Mouse (Mus musculus) liver, adult (tissue): ENCODE data around the gene Tas1r3.

Experiments
- GATA4 ChIP-seq: IDR thresholded peaks from 2 replicates; pipeline ENCODE4 v1.6.1; 2014; ENCODE audit warnings: mild to moderate bottlenecking, low read length; ENCODE audit not compliant: insufficient replicate concordance

Tas1r3 gene

DNA sequence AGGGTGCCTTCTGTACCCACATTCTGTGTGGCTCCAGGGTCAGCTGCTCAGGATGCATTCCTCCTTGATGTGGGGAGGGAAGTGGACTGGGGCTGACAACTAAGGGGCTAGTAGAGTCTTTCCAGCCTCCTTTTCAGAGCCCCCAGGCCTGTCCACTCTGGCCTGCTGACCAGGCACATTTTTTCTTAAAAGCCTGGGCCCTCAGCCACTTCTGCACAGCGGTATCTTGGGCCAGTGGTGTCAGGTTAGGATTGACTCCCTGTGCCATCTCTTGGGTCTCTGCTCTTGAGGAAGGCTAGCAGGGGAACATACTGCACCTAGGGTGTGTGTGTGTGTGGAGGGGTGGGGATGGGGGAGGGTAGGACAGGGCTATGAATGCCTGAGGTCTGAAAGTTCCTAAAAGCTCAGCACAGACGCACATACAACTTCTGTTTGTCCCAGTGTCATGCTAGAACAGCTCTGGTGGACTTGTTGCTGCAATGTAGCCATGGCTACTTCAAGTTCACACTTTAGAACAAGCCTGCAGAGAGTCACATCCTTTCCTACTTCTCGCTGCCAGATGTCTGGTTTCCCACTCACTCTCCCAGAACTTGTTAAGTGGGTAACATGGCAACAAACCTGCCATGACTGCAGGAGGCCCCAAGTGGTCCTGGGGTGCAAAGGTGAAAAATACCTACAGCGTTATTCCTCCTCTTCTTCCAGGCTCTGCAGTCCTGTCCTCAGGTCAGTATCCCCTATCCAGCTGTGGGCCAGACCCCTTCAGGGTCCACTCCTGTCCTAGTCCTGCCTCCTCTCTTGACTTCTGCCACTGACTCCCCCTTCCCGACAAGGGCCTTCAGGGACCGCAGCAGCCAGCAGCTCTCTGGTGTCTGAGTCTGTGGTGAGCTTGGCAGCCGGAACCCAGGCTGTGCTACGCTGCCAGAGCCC is 22.8 kb downstream of the Tas1r3 start:
- TF ChIP-seq GATA4: no peak

DNA sequence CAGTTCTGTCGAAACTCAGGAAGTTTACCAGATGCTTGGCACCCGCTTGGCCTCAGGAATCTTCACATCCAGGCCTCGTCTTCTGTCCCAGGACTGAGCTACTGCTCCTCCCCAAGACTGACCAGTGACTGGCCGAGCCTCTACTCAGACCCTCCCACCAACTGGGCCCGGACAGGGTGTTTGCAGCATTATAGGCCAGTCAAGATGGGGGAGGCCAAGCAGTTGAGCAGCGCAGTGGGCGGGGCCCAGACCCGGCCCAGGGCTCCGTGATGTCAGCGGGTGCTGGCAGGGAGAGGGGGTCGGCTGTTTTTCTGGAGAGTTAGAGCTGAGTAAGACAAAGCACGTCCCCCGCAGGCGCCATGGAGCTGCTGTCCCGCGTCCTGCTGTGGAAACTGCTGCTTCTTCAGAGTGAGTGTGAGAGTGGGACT is 23.7 kb downstream of the Tas1r3 start, which contains the start of gene Mxra8:
Gene Mxra8, plus strand, starts transcription at position 198 of the 428 bp plus-strand sequence.
- peak; percentile 8; the same call in 1 of the 2 replicates for TF ChIP-seq GATA4

DNA sequence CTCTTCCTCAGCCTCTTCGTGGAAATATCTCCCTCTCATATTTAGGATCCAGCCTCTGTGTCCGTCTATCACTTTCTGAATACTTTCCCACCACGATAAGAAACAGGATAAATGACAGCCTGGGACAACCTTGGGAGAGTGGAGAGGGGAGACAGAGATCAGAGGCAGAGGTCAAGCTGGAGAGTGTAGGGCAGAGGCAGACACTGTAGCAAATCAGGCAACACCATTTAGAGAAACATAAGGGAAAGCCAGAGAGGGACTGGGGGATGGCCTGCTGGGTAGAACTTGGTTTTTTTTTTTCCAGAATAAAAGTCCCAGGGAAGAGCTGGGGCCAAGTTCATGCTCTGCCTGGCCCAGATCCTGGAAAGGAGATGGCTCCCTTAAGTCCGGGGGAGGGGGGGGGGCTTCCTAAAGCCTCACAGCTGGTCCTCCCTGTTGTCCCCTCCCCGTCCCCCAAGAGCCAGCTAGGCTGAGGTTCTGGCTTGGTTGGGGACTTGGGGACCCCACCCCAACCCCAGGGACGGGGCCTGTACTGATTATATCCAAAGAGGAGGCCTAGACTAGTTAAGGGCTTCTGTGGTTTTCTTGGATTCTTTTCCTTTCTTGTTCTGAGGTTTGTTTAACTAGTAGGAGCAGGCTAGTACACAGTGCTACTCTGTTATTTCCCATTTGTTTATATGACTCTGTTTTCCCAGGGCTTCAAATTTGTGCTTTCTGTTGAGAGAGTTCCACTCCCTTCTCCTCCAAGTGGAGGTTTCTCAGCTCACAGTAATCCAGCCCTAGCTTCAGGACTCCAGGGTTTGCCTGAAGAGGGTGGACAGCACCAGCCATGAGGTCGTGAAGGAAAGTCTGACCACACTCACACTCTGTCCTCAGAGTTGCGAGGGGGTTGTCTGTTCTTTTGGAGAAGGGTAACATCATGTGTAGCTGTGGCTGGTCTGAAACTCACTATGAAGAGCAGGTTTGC is 24.7 kb downstream of the Tas1r3 start:
- TF ChIP-seq GATA4: no peak

DNA sequence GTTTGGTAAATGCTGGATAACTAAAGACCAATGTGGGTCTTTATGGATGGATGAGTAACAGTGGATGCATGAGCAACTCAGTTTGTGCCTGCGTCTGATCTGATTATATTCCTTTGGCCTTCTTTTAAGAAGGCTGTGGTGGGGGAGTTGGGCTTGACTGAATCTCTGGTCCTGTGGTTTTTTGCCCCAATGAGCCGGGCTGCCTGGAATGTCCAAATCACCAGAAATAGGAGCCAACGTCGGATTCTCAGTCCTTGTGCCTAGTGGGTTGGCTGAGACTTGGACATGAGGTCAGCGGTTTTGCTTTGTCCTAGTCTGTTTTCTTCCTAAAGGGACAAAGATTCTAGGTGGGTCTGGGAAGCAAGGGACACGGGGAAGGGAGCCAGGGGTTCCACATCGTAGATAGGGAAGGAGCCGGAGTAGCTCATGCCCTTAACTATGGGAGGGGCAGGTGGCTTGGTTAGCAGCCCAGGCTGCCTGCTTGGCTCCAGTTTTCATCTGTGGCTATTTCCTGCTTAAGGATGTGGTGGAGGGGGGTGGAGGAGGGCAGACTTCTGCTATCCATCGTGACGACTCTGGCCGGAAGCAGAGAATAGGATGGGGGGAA is 25.7 kb downstream of the Tas1r3 start:
- TF ChIP-seq GATA4: peak; percentile 38; the same call in 1 of the 2 replicates

DNA sequence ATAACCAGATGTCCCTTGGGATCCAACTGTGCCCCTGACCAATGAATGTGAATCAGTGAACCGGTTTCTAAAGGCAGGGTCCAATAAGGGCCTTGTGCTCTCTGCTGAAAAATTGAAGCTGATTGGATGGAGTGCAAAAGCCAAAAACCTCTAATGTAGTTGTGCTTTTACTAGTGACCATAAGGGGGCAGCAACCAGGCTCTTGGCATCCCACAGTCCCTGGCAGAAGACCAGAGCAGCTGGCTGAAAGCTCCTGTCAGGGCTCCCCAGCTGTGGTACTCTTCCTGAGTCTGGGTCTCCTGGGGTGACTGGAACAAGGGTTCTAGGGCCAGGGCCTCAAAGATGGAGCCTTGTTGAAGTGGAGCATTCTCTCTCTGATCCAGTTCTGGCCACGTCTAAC is 29.3 kb downstream of the Tas1r3 start:
- 0 out of 2 replicates have a peak, but pooled peaks have one; percentile 39 for TF ChIP-seq GATA4

DNA sequence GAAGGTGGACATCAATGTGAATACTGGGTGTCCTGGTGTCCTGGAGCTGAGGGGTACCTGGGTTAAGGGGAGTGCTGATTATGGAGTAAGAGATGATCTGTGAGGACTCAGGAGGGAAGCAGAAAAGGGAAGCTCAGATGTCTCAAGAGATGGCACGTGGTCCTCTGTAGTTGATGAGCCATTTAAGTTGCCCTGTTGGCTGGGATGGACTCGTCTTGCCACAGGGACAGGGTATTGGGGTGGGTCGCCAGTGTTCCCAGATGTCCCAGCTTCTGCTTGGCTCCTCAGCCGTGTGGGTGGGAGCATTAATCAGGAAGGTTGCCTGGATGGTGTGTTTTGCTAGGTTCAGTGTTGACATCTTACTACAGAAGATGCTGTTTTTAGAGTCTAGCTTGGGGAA is 29.9 kb downstream of the Tas1r3 start:
- no peak for TF ChIP-seq GATA4

DNA sequence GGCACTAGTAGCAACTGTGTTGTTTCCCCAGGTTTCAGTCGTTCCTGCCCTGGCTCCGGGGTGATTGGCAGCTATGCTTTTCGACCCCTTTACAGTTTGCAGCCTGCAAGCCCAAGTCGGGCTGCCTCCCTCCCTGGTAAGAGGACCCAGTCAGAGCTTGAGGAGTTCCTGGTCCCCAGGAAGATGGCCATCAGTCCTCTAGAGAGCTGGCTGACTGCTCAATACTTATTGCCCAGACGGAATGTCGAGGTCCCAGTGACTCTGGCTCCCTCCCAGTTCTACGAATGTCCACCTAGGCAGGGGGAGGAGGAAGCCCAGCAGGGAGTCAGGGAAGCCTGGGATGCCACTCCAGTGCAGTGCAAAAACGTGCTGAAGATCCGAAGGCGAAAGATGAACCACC is 30.8 kb downstream of the Tas1r3 start:
- TF ChIP-seq GATA4: no peak

DNA sequence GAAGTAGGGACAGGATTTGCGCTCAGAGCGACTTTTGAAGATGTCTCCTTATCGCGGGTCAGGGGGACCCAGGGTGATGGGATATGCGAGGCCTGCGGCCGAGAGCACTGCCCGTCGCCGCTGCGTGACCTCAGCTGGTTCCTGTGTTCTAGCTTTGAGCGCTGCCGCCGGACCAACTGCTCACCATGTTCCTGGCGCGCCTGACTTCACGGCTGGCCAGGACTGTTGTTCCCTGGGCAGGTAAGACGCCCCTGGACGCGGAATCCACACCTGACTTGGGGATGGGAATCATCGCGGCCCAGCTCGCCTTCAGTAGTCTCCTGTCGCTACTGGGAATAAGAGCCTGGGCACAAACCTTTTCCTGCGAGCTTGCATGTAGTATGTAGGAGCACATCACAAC is 31.3 kb downstream of the Tas1r3 start:
- TF ChIP-seq GATA4: no peak

DNA sequence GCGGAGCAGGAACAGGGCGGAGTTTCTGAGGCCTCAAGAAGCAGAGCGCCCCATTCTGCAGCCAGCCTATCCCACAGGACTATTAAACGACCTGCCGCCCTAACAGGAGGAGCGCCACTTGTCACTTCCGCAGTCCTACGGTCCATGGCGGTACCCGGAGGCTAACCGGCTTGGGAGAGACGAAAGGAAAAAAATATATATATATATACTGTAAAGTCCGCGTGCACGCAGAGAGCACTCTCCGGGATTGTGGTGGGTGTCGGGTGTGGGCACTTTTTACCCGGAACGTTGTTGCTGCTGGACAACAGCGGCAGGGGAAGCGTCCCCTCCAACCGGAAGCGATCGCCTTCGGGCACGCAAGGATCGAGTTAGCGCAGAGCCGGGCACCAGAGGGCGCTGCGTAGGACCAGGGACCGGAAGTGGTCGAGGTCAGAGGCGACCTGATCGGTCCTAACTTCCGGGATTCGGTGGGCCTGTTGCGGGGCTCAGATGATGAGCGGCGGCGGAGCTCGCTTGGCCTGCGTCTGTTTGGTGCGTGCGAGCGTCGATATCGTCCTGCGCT is 31.9 kb downstream of the Tas1r3 start, which contains the start of gene Aurkaip1:
Gene Aurkaip1, plus strand, starts transcription at position 68 of the 562 bp plus-strand sequence.
- peak; percentile 44; the same call in 1 of the 2 replicates for TF ChIP-seq GATA4

DNA sequence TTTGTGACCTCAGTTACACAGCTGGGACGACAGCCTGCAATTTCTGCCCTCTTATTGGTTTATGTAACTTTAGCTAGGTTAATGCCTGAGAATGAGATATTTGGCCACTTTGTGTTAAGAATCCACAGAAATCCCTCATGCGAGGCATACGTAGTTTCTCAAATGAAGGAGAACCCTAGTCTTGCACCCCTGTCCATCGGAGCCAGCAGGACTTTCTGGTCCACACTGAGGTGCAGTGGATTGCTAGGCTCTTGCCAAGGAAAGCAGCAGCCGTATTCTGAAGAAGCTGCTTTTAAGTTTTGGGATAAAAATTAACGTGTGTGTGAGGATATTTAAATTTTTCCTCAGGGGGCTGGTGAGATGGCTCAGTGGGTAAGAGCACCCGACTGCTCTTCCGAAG is 32.6 kb downstream of the Tas1r3 start:
- no peak for TF ChIP-seq GATA4

DNA sequence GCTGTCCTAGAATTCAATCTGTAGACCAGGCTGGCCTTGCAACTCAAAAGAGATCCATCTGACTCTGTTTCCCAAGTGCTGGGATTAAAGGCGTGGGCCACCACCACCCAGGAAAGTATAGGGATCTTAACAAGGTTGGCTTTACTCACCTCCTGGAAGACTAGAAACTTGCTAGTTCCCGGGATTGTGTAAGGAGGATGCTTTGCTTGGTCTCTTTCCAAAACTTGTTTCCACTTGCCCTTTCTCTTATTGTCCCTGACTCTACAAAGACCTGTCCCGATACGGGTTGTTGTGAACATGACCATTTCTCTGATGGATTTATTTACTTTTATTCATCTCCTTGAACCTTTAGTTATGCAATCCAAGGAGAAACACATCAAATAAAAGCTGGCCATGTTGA is 33.3 kb downstream of the Tas1r3 start:
- TF ChIP-seq GATA4: no peak

DNA sequence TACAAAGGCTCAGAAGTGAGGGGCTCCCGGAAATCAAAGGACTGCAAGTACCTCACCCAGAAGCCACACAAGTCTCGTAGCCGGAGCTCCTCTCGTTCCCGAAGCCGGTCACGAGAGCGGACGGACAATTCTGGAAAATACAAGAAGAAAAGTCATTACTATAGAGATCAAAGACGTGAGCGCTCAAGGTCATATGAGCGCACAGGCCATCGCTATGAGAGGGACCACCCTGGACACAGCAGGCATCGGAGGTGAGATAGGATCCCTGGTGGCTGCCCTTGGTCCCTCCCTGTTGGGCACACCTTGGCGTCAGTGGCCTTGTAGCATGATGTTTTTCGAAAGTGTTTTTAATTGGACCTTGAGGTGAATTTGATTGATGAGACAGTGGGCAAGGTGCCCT is 39.7 kb downstream of the Tas1r3 start:
- TF ChIP-seq GATA4: no peak

DNA sequence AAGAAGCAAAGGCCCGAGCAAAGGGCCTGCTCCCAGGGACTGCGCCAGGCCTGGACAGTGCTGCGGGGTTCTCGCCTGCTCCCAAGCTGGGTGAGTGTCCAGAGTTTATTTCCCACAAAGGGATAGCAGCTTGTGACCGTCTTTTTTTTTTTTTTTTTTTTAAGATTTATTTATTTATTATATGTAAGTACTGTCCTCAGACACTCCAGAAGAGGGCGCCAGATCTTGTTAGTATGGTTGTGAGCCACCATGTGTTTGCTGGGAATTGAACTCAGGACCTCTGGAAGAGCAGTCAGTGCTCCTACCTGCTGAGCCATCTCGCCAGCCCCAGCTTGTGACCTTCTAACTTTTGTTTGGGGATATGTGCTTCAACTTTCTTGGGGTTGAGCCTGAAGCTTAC is 42.1 kb downstream of the Tas1r3 start:
- no peak for TF ChIP-seq GATA4

DNA sequence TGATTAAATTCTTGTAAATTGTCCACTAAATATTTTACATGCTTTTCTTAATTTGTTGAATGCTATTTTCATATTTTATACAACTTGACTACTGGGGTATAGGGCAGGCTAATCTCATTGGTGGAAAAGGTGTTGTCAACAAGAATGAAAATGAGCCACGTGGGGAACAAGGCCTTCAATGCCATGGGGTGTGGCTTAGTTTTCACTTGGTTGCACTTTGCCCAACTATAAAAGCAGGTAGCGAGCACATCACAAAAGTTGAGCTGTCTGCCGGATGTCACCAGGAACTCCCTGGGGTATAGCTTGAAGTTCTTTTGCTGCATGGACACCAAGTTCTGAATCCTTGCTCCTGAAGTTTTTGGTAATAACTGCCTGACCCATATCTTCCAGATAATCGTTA is 45.6 kb downstream of the Tas1r3 start:
- TF ChIP-seq GATA4: no peak
